Mouse (Mus musculus): ENCODE data around the gene Crhr1. TPM values are rescaled to one million over a fixed set of nuclear protein-coding genes. Genes with fewer than 3 reads are reported as not detected.

Gene Crhr1
- not detected for total RNA-seq (2022)

GRCm38 (mm10) chr11:104132580-104133441, at the start of gene Crhr1:
Gene Crhr1 (plus strand): TSS chr11:104132855.
- DNase-seq (ENCODE audit: low spot score) = no peak

DNA sequence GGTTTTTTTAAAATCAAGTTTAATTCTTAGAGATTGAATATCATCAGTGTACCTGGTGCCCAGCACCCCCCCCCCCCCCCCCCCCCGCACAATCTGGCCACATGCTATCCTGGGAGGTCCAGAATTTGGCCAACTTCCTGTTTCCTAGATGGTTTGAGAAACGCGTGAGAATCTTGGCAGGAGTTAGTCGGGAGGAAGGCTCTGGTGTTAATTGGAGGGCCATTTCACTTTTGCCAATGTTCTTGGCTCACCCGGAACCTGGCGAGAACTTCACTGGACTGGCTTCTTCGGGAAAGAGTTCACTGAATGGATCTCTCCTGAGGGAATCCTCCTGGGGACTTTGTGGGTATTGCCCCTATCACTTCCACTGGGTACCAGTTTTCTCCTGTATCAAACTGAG, 49.4 kb upstream of the Crhr1 start:
- DNase-seq (ENCODE audit: low spot score) = no peak

- no peak for DNase-seq (ENCODE audit: low spot score)
Measured at GRCm38 (mm10) chr11:104083716-104084115, 48.9 kb upstream of the Crhr1 start.

GRCm38 (mm10) chr11:104088519-104088918, 44.1 kb upstream of the Crhr1 start:
- no peak for DNase-seq (ENCODE audit: low spot score)

DNA sequence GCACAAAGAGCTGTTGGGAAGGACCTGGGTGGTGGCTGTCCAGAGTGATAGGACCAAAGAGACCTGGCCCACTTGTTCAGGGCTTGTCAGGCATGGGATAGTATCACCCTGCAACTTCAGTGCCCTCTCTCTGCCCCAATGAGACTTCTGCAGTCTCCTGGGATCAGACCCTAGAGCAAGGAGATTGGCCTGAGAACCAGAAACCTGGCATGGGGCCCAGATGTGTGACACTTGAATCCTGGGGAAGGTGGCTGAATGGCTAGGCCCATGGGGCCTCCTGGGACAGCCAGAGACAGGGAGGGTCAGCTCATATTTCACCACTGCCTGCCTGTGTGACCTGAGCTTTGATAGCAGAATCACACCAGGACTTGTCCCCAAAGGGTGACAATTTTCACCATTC, 41.9 kb upstream of the Crhr1 start:
- DNase-seq (ENCODE audit: low spot score) = no peak

- DNase-seq (ENCODE audit: low spot score) = no peak
Measured at GRCm38 (mm10) chr11:104095151-104095550, 37.5 kb upstream of the Crhr1 start.

GRCm38 (mm10) chr11:104096536-104096935, 36.1 kb upstream of the Crhr1 start:
- DNase-seq (ENCODE audit: low spot score) = no peak

GRCm38 (mm10) chr11:104099542-104099941, 33.1 kb upstream of the Crhr1 start:
- DNase-seq (ENCODE audit: low spot score) = no peak

DNA sequence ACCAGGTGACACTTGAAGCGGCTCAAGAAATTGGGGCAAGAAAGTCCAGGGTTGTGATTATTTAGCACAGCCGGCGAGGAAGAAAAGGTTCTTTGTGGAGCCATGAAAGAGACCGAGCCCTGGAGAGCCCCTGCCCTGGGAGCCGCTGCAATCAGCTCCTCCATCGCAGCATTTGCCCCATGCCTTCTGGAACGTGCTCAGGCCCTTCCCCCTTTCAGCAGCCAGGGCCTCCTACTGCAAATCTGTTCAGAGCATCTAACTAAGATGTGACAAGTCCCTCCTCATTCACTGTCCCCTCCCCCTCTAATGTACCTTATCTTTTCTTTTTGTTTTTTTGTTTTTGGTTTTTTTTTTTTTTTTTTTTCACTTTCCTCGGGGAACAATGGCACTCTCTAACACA, 30.0 kb upstream of the Crhr1 start:
- DNase-seq (ENCODE audit: low spot score) = no peak

GRCm38 (mm10) chr11:104106329-104106728, 26.3 kb upstream of the Crhr1 start:
- no peak for DNase-seq (ENCODE audit: low spot score)

- no peak for DNase-seq (ENCODE audit: low spot score)
Measured at GRCm38 (mm10) chr11:104106969-104107368, 25.7 kb upstream of the Crhr1 start.

DNA sequence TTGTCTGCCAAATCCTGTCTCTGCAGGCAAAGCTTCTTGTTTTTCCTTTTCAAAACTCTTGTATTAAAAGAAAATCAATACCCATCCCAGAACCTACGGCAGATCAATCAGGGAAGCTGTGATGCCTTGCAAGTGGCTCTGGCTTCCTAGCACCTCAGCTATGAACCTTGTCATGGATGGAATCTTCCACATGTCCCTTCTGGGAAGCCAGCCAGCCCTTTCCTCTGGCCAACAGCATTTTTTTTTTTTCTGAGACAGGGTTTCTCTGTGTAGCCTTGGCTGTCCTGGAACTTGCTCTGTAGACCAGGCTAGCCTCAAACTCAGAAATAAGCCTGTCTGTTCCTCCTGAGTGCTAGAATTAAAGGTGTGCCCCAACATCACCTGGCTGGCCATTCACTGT, 22.3 kb upstream of the Crhr1 start:
- no peak for DNase-seq (ENCODE audit: low spot score)

GRCm38 (mm10) chr11:104111851-104112250, 20.8 kb upstream of the Crhr1 start:
- no peak for DNase-seq (ENCODE audit: low spot score)

GRCm38 (mm10) chr11:104113699-104114098, 19.0 kb upstream of the Crhr1 start:
- no peak for DNase-seq (ENCODE audit: low spot score)

- peak; percentile 14 for DNase-seq (ENCODE audit: low spot score)
Measured at GRCm38 (mm10) chr11:104114690-104115089, 18.0 kb upstream of the Crhr1 start.

- no peak for DNase-seq (ENCODE audit: low spot score)
Measured at GRCm38 (mm10) chr11:104118356-104118755, 14.3 kb upstream of the Crhr1 start.

DNA sequence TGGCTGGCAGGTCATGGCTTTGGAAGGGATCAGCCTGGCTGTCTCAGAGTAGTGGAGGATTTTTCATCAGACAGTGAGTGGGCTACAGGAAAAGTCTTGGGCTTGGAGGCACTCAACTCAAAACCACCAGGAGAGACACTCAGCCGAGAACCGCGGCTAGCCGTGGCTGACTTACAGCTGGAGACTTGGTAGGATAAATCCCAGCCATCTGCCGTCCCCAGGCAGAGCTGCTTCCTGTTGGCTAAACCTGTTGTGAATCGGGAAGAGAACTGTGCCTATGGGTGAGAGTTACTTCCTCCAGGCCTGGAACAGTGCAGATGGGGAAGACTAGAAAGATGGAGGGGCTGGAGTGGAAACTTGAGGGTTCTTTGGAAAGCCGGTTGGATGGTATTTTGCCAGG, 9.7 kb upstream of the Crhr1 start:
- DNase-seq (ENCODE audit: low spot score) = no peak

DNA sequence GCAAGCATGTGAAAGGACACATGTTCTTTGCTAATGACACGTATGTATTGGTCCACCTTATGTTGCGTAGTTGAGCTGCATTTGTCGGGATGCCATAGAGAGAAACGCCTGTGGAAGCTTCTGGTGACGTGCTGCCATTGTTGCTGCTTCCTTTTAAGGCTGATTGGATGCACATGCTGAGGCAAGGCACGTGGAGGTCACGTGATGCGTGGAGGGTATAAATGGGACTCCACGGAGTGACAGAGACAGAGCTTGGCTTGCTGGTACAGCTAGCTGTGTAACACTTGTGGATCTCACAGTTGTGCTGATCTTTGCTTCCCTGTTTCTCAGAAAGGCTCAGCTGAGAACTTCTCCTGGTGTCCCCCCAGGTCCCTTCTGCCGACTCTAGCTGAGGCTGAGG, 9.2 kb upstream of the Crhr1 start:
- DNase-seq (ENCODE audit: low spot score) = no peak

- no peak for DNase-seq (ENCODE audit: low spot score)
Measured at GRCm38 (mm10) chr11:104124582-104124981, 8.1 kb upstream of the Crhr1 start.

- no peak for DNase-seq (ENCODE audit: low spot score)
Measured at GRCm38 (mm10) chr11:104129466-104129865, 3.2 kb upstream of the Crhr1 start.

DNA sequence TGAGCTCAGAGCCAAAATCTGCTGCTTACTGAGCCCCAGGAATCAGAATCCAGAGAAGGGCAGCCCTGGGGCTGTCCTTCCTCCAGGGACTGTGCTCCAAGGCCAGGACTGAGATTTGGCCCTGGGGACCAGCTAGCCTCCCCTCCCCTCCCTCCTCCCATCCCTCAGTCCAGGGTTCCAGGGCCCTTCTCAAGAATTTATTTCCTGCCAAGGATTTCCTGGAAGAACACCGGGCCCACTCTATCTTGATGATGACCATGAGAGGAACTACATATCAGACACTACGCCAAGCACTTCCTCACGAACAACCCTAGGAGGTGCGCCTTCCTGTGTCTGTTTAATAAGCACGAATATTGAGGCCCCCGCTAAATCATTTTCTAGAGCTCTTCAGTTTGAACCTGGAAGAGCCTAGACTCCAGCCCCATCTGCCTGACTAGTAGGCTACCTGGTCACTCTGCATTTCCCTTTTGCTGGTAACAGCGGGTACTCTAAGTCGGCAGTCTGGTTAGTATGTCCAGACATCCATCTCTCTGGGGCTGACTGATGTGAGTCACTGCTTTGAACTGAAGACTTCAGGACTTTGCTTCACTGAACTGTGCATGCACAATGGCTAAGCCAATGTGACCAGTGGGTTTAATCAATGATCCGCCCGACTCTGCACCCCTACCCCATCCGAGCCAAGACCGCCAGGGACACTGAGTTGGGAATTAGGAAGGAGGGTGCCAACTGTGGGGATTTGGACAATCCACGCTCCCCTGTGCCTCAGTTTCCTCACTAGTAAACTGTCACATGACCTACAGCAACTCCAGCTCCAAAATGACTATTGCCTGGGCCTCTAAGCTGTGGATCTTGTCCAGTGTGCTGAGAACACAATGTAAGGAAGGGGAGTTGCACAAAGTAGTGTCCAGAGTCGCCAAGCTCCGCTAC, 1.7 kb upstream of the Crhr1 start:
- no peak for DNase-seq (ENCODE audit: low spot score)

DNA sequence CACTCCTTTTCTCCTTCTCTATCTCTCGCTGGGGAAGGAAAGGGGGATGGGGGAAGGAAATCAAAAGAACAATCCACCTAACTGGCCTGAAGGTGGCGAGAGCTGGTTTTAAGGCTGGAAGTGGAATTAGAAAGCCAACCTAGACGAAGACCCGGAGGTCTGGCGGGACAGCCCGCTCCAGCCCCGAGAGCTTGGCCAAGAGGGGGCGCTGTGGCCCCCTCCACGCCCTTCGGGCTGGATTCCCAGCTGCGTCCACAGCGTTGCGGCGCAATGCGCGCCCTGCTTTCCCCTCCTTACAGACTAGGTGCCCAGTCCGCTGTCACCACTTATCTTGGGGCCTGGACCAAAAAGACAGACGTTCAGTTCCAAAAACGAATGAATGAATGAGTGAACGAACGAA, 899 bp upstream of the Crhr1 start:
- no peak for DNase-seq (ENCODE audit: low spot score)

All from heart, adult 8-10 months (tissue).